Mouse (Mus musculus) heart, postnatal 4 days (tissue): ENCODE measurements around the gene Fstl3. TPM values are rescaled to one million over a fixed set of nuclear protein-coding genes. Genes with fewer than 3 reads are reported as not detected.
"Not testable (repeated sequence)": the region's sequence is repeated elsewhere in the genome, so short reads cannot be mapped to it uniquely, and the experiment has no call there.

ENCODE experiments used
- DNase-seq: peaks from one replicate; pipeline ENCODE4 v3.0.0; 2021
- total RNA-seq, 2 experiments: library from RNA; stranded (reverse); gene quantifications; 2 replicates each; pipeline ENCODE4 v1.2.3; 2021

The Fstl3 gene
- 10 to 100 TPM; 10.3 TPM for total RNA-seq

DNA sequence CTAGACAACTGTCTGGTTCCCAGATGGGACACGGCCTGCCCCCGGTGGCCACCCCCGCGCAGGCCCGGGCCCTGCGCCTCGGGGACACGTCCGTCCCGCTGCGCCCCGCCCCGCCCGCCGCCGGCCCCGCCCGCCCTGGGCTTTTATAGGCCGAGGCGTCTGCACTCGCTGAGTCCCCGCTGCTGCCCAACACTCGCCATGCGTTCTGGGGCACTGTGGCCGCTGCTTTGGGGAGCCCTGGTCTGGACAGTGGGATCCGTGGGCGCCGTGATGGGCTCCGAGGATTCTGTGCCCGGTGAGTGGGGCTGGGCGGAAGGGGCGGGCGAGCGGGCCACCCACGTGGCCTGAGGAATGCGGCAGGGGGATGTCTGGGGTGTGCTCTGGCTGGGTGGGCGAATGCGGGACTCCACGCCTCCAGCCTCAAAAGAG, at the start of gene Fstl3:
Gene Fstl3, plus strand, starts transcription at position 170 of the 429 bp plus-strand sequence.
- peak; percentile 54 for DNase-seq

DNA sequence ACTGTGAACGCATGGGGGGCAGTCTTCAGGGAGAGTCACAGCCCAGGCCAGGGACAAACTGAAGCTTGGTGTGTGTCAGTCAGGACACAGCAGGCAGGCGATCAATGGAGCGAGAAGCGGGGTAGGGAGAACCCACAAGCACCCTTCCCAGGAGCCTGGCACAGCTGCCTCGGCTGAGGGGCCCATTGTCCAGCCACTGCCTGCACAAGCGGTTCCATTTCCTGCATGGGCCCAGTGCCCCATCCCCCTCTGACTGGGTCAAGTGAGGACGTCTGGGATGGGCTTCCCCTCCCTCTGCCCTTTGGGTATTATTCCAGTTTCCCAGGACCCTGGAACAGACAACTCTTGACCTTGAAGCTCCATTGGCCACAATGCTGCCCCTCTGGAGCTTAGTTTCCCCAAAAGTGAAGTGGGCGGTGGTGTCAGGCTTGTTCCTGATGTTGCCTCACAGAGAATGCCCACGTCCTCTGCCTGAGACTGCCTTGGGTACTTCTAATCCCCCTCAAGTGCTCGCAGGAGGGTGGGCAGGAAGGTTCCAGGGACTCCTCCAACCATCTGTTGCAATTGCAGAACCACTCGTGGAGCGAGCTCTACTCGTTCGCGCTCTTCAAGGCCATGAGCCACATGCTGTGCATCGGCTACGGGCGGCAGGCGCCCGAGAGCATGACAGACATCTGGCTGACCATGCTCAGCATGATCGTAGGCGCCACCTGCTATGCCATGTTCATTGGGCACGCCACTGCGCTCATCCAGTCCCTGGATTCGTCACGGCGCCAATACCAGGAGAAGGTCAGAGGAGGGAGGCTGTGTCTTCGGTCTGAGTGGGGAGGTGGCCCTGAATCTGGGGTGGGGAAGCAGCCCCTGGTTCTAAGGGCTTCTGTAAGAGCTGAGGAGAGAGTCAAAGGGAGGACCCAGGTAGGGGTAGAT, 48.5 kb upstream of the Fstl3 start:
- no peak for DNase-seq

DNA sequence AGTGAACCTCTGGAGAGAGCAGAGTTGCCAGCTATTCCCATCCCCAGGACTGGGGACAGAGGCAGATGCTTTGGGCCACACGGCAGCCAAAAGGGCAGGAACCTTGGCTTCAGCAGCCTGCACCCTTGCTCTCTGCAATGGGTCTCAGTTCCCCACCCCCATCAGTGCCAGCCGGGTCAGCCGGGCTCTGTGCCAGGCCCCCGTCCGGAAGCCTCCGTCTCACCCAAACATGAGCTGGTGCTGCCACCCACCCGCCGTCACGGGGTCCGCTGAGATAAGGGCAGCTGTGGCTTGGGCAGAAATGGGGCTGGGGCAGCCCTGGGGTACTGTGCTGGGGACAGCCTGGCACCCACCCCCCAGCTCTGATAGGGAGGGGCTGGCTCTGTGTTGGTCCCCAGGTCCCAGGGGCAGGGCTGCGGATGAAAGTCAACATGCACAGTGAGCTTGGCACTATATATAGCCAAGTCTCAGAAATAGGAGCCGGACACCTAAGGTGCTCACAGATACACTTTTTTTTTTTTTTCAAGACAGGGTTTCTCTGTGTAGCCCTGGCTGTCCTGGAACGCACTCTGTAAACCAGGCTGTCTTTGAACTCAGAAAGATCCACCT, 47.6 kb upstream of the Fstl3 start:
- peak; percentile 68 for DNase-seq

DNA sequence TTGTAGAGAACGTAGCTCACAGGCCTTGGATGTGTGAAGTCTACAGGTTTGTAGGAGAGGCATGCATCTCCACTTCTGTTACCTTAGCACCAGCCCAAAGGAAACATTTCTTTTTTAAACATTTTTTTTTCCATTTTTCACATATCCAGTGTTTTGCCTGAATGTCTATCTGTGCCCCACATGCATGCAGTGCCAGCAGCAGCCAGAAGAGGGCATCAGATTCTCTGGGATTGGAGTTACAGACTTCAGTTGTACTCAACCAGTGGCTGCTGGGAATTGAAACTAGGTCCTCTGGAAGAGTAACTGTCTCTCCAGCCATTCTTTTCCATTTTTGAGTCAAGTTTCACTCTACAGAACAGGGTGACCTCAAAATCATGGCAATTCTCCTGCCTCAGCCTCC, 44.6 kb upstream of the Fstl3 start:
- DNase-seq: no peak

DNA sequence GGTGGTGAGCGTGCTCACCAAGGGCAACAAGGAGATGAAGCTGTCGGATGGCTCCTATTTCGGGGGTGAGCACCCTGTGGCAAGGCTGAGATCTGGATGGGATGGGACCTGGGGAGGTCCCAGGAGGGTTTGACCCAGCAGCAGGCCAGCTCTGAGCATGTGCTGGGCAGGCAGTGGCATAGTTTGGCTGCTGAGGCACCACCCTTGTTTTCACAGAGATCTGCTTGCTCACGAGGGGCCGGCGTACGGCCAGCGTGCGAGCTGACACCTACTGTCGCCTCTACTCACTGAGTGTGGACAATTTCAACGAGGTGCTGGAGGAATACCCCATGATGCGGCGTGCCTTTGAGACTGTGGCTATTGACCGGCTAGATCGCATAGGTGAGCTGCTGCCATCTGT, 43.2 kb upstream of the Fstl3 start:
- DNase-seq: no peak

DNA sequence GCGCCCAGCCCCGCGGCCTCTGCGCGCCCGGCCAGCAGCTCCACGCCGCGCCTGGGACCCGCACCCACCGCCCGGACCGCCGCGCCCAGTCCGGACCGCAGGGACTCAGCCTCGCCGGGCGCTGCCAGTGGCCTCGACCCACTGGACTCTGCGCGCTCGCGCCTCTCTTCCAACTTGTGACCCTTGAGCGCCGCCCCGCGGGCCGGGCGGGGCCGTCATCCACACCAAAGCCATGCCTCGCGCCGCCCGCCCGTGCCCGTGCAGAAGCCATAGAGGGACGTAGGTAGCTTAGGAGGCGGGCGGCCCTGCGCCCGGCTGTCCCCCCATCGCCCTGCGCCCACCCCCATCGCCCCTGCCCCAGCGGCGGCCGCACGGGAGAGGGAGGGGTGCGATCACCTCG, 41.7 kb upstream of the Fstl3 start:
- no peak for DNase-seq

DNA sequence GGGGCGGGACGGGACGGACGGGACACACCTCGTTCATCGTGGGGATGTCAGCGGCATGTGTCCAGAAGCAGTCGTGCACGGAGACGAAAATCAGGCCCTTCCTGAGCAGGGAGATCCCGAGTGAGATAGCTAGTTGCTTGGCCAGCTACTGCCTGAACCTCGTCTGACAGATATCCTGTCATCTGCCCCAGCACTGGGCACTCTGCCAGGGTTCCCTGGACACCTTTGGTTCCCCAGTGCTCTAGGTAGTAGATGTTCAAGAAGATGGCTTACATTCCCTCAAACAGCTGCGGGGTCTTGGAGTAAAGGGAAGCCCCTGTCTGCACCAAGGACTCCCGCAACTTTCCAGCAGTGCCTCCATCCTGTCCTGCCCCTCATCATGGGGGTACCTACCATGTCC, 40.4 kb upstream of the Fstl3 start:
- no peak for DNase-seq

DNA sequence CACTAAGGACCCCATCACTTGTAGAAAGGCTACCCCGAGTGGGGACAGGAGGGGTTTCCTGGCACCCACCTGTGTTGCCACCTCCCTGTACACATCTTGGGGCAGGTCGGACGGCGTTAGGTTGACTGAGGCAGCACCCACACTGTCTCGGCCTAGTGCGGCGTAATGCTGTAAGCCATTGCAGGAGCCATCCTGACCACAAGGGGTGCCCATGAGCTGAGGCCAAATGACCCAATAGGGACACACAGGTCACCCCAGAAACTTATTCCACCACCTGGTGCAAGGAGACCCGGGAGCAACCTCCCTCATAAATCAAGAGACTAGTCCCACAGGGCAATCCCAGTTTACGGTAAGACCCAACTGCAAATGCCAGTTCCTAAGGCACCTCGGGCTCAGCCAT, 38.8 kb upstream of the Fstl3 start:
- DNase-seq: peak; percentile 40

DNA sequence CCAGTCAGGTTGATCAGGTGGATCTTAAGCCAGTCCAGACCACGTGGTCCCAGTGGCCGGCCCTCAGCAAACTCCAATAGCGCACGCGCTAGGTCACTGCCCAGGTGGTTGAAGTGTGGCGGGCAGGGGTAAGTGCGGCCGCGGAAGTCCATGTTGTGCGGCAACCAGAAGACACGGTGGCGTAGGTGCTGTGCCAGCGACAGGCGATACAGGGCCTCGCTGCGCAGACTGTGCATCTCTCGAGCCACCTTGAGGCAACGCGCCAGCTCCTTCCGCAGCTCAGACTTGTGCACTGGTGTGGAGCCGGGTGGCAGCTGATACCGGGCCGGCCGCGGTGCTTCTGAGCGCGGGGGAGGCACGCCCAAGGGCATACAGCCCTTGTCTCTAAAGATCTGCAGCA, 37.8 kb upstream of the Fstl3 start:
- no peak for DNase-seq

DNA sequence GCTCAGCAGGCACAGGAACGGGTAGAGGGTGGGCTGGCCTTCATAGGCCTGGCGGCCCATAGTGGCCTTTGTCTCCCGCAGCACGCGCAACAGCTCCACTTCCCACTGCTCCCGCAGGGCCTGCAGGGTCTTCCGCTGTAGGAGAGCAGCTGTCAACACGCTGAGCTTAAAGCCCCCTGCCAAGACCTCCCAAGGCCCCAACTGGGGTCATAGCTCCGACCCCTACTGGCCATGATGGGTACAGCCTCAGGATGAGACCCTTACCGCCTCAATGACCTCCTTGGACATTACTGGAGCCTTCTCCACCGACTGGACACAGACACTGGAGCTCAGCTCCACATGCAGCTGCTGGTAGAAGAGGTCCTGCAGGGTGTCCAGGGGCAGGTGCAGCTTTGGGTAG, 36.2 kb upstream of the Fstl3 start:
- DNase-seq: no peak

DNA sequence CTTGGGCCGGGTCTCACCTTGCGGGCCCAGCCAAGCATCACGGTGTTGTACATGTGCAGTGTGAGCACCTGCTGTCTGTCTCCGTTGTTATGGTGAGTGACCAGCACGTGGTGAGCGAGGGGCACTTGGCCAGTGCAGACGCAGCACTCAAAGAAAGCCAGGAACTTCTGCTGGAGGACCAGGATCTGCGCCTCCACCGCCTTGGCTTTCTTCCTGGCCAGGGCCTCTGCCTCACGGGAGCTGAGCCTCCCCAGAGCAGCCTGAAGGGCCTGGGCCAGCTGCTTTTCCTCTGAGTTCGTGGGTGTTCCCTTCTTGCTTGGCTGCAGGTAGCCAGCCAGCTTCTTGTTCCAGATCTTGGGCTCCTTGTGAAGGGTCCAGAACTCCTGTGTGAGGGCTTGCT, 33.9 kb upstream of the Fstl3 start:
- DNase-seq: no peak

DNA sequence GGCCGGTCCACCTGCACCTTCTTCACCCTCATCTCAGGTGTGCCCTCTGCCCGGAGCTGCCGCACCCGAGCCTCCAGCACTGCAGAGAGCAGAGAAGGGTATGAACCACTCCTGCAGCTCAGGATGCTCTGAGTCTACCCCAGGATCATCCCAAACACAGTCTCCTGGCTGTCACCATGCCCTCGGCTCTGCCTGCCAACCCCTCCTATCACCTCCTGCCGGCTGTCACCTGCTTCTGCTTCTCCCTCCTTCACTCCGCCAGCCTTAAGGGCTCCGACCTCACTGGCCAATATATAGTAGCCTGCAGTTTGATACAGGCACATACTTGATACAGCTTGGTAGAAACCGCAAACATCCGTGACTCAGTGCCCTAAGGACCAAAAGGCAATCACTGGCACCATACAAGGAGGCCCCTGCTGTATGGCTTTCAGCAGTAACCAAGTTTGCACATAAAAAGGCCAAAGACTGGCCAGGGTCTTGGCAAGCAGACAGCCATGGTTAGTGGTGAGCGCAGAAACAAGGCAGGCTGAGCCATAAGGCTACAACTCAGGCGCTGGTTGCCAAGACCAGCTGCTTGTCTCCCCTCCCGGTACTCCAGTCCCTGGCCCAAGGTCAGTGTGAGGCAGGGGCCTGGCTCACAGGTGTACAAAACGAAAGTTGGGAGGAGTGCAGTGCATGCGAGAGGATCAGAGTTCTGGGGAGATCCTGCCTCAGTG, 33.3 kb upstream of the Fstl3 start:
- DNase-seq: no peak

DNA sequence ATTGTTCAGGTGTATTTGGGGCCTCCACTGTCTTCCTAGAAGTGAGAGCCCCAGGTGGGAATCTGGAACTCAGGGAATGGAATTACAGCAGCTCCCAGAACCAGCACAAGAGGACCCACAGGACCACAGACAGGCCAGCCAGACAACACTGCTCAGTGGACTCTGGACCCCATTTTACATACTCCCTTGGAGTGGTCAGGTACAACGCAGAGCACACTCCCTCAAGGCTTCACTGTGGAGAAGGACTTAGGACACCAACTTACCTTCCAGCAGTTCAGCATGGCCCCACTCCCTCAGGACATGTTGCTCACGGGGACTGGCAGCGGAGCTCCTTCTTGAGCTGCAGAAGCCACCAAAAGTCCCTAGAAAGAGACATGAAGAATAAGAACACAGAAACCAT, 31.7 kb upstream of the Fstl3 start:
- no peak for DNase-seq

DNA sequence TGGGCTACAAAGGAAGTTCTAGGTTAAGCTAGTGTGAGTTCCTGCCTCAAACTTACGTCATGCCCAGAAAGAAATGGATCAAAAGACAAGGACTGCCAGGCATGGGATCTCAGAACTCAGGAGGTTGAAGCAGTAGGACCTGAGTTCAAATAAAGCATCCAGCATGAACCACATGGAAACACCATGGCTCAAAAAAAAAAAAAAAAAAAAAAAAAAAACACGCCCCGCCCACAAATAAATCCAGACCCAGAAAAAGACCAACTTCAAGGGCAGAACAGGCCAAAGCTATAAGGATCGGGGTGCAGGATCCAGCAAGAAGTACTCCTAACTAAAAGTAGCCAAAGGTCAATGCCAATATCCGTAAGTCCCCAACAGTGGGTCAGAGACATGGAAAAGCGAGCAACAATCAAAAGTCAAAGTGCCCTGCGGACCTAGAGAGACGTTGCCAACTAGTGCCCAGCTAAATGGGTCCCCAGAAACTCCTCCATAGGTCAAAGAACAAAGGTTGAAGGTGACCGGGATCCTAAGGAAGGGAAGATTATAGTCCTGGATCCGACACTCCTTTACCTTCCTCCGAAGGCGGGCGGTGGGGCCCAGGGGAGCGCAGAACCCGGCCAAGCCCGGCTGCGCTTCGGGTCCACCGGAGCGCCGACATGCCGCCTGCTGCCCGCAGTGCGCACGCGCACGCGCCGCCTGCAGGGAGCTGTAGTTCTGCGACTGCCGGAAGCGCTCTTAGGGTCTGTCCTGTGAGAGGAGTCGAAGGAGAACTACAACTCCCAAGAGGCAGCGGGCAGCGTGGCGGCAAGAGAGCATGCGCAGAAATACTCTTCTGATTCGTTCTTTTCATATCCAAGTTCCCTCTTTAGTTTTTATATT, 30.9 kb upstream of the Fstl3 start, which contains the start of gene Polrmt:
Gene Polrmt, minus strand, starts transcription at position 684 of the 876 bp plus-strand sequence.
- peak; percentile 96 for DNase-seq

DNA sequence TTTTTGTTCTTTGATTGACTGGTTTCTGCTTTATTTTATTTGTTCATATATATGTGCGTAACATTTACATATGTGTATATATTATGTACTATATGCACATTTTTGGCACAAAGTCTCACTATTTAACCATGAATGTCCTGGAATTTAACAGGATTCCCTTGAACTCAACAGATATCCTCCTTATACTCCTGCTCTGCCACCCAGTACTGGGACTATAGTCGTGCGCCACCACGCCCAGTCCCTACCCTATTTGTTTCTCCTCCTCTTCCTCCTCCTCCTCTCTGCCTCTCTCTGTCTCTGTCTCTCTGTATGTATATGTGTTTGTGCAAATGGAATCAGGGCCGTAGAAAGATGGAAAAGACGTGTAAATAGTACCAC, 30.3 kb upstream of the Fstl3 start:
- no peak for DNase-seq

DNA sequence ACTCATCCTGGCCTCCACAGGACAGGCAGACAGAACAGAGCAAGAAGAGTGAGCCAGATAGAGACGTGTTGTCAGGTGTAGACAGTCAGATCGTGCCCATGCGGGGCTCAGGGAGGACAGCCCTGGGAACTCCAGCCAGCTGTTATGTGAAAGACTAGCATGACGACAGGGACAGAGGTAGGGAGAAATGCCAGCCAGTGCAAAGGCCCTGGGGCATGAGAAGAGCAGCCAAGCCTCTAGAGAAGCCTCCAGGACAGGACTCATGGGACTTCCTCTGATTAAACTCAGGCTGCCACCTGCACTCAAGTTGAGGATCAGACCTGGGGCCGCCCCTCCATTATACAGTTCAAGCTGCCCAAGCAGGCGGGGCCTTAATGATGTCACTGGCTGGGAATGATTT, 28.6 kb upstream of the Fstl3 start:
- no peak for DNase-seq

DNA sequence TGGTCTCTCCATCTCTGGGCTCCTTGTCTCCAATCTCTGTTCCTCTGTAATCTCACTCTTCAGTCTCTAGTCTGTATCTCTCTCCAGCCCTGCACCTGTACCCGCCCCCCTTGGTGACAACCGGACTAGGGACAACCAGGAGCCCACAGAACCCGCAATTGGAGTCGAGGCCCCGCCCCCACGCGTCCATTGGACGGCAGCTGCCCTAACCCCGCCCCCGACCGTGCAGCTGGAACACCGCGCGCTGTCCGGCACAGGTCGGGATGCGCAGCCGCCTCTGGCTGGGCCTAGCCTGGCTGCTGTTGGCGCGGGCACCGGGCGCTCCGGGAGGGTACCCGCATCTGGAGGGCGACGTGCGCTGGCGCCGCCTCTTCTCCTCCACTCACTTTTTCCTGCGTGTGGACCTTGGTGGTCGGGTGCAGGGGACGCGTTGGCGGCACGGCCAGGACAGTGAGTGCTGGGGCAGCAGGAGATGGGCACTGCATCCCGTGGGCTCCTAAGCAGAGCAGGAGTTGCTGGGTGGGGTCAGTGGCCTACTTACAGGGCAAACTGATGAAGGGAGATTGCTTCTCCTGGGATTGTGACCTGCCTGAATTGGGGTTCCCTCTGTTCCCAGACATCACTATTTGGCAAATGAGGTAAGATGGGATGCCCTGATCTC, 22.1 kb upstream of the Fstl3 start, which contains the start of gene Fgf22:
Gene Fgf22, plus strand, starts transcription at position 221 of the 661 bp plus-strand sequence.
- DNase-seq: peak; percentile 74

DNA sequence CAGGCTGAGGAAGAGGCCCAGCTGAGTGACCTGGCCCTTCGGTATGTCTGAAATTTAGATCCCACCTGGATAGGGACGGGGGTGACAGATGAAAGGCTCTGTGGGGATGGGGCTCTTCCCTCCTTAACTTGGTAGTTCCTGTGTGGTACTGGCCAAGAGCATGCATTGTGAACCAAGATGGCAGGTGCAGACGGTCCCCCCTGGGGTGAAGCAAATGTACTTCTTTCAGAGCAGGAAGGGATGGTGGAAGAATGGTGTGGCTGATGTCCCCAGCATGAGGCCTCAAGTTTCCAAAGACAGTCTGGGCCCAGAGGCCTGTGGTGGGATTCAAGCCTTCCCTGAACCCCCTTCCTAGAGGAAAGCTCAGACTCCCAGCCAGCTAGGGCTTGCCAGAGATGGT, 21.2 kb upstream of the Fstl3 start:
- no peak for DNase-seq

DNA sequence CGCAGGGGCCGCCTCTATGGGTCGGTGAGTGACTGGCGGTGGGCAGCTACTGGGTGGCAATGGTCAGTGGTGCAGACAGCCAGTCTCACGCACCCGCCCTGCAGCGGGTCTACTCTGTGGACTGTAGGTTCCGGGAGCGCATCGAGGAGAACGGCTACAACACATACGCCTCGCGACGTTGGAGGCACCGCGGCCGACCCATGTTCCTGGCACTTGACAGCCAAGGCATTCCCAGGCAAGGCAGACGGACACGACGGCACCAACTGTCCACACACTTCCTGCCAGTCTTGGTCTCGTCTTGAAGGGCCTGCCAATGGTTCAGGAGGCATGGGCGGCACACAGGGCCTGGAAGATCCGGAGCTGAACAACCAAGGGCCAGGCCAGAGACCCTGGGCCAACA, 20.4 kb upstream of the Fstl3 start:
- DNase-seq: no peak

DNA sequence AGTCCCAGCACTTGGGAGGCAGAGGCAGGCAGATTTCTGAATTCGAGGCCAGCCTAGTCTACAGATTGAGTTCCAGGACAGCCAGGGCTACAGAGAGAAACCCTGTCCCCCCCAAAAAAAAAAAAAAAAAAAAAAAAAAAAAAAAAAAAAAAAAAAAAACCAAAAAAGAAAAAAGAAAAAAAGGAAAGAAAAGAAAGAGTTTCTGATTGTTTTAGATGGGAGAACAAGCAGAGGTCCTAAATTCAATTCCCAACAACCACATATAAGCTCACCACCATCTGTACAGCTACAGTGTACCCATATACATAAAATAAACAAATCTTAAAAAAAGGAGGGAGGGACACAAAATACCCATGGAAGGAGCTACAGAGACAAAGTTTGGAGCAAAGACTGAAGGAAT, 17.4 kb upstream of the Fstl3 start:
- not testable (repeated sequence) for DNase-seq

DNA sequence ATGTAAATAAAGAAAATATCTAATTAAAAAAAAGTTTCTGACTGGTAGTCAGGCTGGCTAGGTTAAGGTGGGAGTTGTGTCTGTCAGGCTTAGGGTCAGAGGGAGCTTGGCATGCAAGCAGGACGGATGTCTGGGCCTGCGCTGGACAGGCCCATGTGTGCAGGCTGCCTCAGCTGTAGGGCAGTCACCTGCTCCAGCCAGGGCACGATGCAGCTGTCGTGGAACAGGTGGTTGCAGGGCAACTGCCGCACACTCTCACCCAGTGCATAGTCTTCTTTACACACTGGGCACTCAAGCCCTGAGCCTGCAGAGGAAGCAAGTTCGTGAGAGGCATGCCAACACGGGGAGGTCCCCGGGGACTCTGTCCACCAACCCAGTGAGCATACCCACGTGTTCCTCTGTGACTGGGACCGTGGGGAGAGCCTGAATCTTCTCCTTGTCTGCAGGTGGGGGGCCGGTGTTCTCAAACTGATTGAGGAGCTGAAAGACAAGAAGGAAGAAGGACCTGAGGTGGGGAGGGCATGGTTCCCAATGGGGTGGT, 16.4 kb upstream of the Fstl3 start:
- no peak for DNase-seq
